Mouse (Mus musculus) forebrain, embryonic 13.5 days (tissue): ENCODE data around the gene Lamc1. TPM values are rescaled to one million over a fixed set of nuclear protein-coding genes. Genes with fewer than 3 reads are reported as not detected.
A peak's percentile ranks its signal among the peaks of the same experiment; 100 is the strongest.

Source experiments
- ATAC-seq: fragments of 200-750 bp; cut with Nextera tagmentation; 2 replicates; pipeline ENCODE4 v1.8.0; 2017
- H3K27ac ChIP-seq: fragments of 300-500 bp; sonication (generic); 2 replicates; pipeline ENCODE4 v1.5.1; 2015; ENCODE audit warnings: inconsistent platforms, mild to moderate bottlenecking, moderate library complexity
- H3K27me3 ChIP-seq: fragments of 300-500 bp; sonication (generic); 2 replicates; pipeline ENCODE4 v1.6.1; 2015; ENCODE audit warnings: mild to moderate bottlenecking, inconsistent platforms
- H3K36me3 ChIP-seq: fragments of 300-500 bp; sonication (generic); 2 replicates; pipeline ENCODE4 v1.6.1; 2015; ENCODE audit warnings: mild to moderate bottlenecking, inconsistent platforms; ENCODE audit not compliant: poor library complexity, severe bottlenecking
- H3K4me1 ChIP-seq: fragments of 300-500 bp; sonication (generic); 2 replicates; pipeline ENCODE4 v1.6.1; 2015; ENCODE audit warnings: inconsistent platforms
- H3K4me2 ChIP-seq: fragments of 300-500 bp; sonication (generic); 2 replicates; pipeline ENCODE4 v1.6.1; 2015; ENCODE audit warnings: inconsistent platforms, mild to moderate bottlenecking, moderate library complexity
- H3K4me3 ChIP-seq: fragments of 300-500 bp; sonication (generic); 2 replicates; pipeline ENCODE4 v1.5.1; 2015; ENCODE audit warnings: mild to moderate bottlenecking, inconsistent platforms
- H3K9ac ChIP-seq: fragments of 300-500 bp; sonication (generic); 2 replicates; pipeline ENCODE4 v1.6.1; 2015; ENCODE audit warnings: mild to moderate bottlenecking, inconsistent platforms
- H3K9me3 ChIP-seq: fragments of 300-500 bp; sonication (generic); replicated peaks from 2 replicates; pipeline ENCODE4 v1.6.1; 2016; ENCODE audit warnings: inconsistent platforms
- WGBS: fragments of 180-500 bp; shearing (Covaris S2); methylation state at CpG from one replicate; pipeline ENCODE4 v1.1.7; 2015; 5-methylcytosine and 5-hydroxymethylcytosine counted together
- polyA plus RNA-seq: library from polyadenylated mRNA; unstranded; fragments of >200 nt; fragmentation: Nextera tagmentation; extraction: Ambion mirVana; gene quantifications from 2 replicates; pipeline ENCODE4 v1.2.1, GENCODE M21; 2015

Lamc1 gene
- polyA plus RNA-seq, 1 experiment from 2014 or later, result 11.8 TPM

DNA sequence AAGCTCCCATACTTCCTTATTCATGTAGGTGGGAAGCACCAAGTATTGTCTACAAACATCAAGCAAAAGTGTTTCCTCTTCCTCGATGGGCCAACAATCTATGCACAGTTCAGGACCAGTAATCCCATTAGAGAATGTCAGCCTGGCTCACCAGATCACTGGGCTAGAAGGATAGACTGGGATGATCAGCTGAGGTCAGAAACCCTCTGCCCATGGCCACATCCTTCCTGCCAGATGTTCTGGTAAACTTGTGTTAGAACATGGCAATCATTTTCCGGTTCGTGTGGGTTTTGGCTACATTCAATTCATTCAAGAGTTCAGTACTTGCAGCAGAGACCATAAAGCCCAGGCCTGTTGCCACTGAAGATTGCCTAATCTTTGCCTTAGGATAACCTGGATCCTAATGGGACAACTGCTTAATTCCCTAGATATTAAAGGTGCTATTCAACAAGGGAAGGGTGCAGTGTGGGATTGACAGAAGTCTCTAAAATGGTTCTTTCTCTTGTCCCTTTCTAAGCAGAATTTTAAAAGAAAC is 135.2 kb downstream of the Lamc1 start:
- Histone ChIP-seq H3K36me3 (no peaks in the 10 kb centered on the region), H3K4me1 (peaks cover 19% of the 10 kb centered on the region), H3K4me3 (no peak overlapping the region), H3K27me3 (no peaks in the 10 kb centered on the region), H3K27ac (no peak overlapping the region), H3K4me2 (no peak overlapping the region), H3K9ac (no peak overlapping the region), H3K9me3 (no peaks in the 10 kb centered on the region)
- WGBS, result 87% methylated on average over 3 of the region's 3 CpGs
- no peak for ATAC-seq

DNA sequence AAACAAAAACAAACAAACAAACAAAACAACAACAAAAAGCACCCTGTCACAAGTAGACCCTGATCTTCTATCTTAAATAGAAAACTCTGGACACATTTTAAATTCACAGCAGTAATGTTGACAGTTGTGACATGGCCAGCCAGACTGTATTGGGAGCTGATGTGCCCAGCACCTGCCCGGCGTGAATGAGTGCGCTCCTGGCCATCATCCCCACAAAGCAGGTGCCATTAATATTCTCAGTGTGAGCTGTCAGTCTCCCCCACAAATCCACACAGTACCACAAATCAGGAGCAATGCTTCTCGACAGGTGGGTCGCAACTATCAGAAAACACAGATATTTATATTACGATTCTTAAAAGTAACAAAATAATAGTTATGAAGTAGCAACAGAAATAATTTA is 139.6 kb downstream of the Lamc1 start:
- 86% methylated on average over 6 of the region's 6 CpGs for WGBS

DNA sequence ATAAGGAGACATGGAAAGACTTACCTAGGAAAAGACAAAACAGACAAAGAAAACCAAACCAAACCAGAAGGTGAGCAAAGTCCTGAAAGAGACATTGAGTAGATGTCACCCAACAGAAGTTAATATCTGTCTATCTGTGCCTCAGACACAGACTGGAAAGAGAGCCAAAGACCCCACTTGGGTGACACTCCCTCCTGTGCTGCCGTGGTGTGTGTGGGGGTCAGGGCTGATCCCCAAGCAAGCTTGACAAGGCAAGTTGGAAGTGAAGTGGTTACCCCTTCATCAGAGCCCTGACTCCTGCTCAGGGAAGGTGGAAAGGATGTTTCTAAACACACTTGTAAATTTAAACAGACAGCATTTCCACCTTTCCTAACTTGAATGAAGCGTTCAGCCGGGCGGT is 140.2 kb downstream of the Lamc1 start:
- Histone ChIP-seq H3K4me3 (no peak overlapping the region), H3K9me3 (no peaks in the 10 kb centered on the region), H3K36me3 (no peaks in the 10 kb centered on the region), H3K27ac (peak overlapping the region; percentile 63), H3K4me2 (peak overlapping the region; percentile 14; the same call in 1 of the 2 replicates), H3K9ac (no peak overlapping the region), H3K4me1 (peaks cover 18% of the 10 kb centered on the region), H3K27me3 (peaks cover 12% of the 10 kb centered on the region; the same call in 1 of the 2 replicates)
- 79% methylated on average over 4 of the region's 4 CpGs for WGBS
- peak; percentile 44 for ATAC-seq

More for the DNA sequence above, 139.6 kb downstream of the Lamc1 start:
- no peak overlapping the region for H3K9ac ChIP-seq
- peaks cover 7% of the 10 kb centered on the region; the same call in 1 of the 2 replicates for H3K27me3 ChIP-seq
- ATAC-seq, result no peak
- H3K4me3 ChIP-seq, result no peak overlapping the region
- H3K27ac ChIP-seq, result no peak overlapping the region
- no peaks in the 10 kb centered on the region for H3K9me3 ChIP-seq
- H3K36me3 ChIP-seq, result no peaks in the 10 kb centered on the region
- H3K4me1 ChIP-seq, result peaks cover 18% of the 10 kb centered on the region
- H3K4me2 ChIP-seq, result no peak overlapping the region

DNA sequence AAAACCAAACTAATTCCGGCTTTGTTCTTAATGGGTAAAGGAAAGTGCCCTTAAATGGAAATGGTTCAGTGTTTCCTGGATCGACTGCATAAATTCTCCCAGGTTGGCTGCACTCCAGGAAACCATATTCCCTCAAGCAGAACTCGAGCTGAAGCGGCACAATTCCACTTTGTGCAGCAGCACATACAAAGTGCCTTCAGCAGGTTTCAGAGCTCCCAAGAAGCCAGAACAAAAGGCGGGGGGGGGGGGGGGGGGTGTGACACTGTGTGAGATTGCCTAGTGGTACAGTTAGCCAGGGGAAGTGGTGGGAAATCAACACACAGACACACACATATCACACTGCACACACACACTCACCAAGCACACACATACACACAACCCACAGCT is 140.7 kb downstream of the Lamc1 start:
- no peaks in the 10 kb centered on the region for H3K36me3 ChIP-seq
- peak overlapping the region; percentile 14; the same call in 1 of the 2 replicates for H3K4me2 ChIP-seq
- WGBS, result 7% methylated on average over 5 of the region's 5 CpGs
- no peaks in the 10 kb centered on the region for H3K9me3 ChIP-seq
- peaks cover 16% of the 10 kb centered on the region for H3K27me3 ChIP-seq
- peak; percentile 84 for ATAC-seq
- H3K27ac ChIP-seq, result peak overlapping the region; percentile 63
- no peak overlapping the region for H3K9ac ChIP-seq
- H3K4me3 ChIP-seq, result no peak overlapping the region
- H3K4me1 ChIP-seq, result peaks cover 18% of the 10 kb centered on the region

GRCm38 (mm10) chr1:153191237-153191942 is 141.2 kb downstream of the Lamc1 start:
- H3K27ac ChIP-seq, result no peak overlapping the region
- WGBS, result 41% methylated on average over 15 of the region's 15 CpGs

GRCm38 (mm10) chr1:153188081-153188480 is 144.5 kb downstream of the Lamc1 start:
- H3K4me1 ChIP-seq, result peaks cover 31% of the 10 kb centered on the region
- H3K4me3 ChIP-seq, result no peak overlapping the region
- 74% methylated on average over 3 of the region's 3 CpGs for WGBS
- no peak overlapping the region for H3K27ac ChIP-seq
- peaks cover 48% of the 10 kb centered on the region for H3K27me3 ChIP-seq
- H3K9me3 ChIP-seq, result no peaks in the 10 kb centered on the region
- no peak for ATAC-seq
- H3K4me2 ChIP-seq, result no peak overlapping the region
- H3K9ac ChIP-seq, result no peak overlapping the region
- H3K36me3 ChIP-seq, result no peaks in the 10 kb centered on the region

More at GRCm38 (mm10) chr1:153191237-153191942, 141.2 kb downstream of the Lamc1 start:
- H3K9me3 ChIP-seq, result no peaks in the 10 kb centered on the region
- peak; percentile 57 for ATAC-seq
- H3K27me3 ChIP-seq, result peaks cover 22% of the 10 kb centered on the region
- no peaks in the 10 kb centered on the region for H3K36me3 ChIP-seq
- H3K9ac ChIP-seq, result no peak overlapping the region
- peak overlapping the region; percentile 12; the same call in 1 of the 2 replicates for H3K4me2 ChIP-seq
- peaks cover 19% of the 10 kb centered on the region for H3K4me1 ChIP-seq
- no peak overlapping the region for H3K4me3 ChIP-seq

- Histone ChIP-seq H3K4me2 (peak within 1 kb of the TSS; percentile 87), H3K27ac (no peak within 1 kb of the TSS), H3K9ac (peak within 1 kb of the TSS; percentile 58), H3K27me3 (peaks cover 51% of the 10 kb centered on the region), H3K9me3 (no peaks in the 10 kb centered on the region), H3K4me1 (peaks cover 17% of the 10 kb centered on the region), H3K4me3 (peak within 1 kb of the TSS; percentile 45), H3K36me3 (no peaks in the 10 kb centered on the region)
- 4% methylated on average over 34 of the region's 46 CpGs for WGBS
- ATAC-seq, result peak; percentile 63
Observed at GRCm38 (mm10) chr1:153185828-153186803, 146.5 kb downstream of the Lamc1 start, which contains the start of gene Lamc2. TSS of gene Lamc2 (minus strand) at chr1:153186447.

- Histone ChIP-seq H3K4me2 (no peak overlapping the region), H3K36me3 (no peaks in the 10 kb centered on the region), H3K9ac (no peak overlapping the region), H3K9me3 (no peaks in the 10 kb centered on the region), H3K4me3 (no peak overlapping the region), H3K27me3 (peaks cover 23% of the 10 kb centered on the region), H3K4me1 (peaks cover 5% of the 10 kb centered on the region), H3K27ac (no peak overlapping the region)
- 64% methylated on average over 9 of the region's 9 CpGs for WGBS
- ATAC-seq, result no peak
Observed at GRCm38 (mm10) chr1:153180586-153181289, 151.8 kb downstream of the Lamc1 start.

DNA sequence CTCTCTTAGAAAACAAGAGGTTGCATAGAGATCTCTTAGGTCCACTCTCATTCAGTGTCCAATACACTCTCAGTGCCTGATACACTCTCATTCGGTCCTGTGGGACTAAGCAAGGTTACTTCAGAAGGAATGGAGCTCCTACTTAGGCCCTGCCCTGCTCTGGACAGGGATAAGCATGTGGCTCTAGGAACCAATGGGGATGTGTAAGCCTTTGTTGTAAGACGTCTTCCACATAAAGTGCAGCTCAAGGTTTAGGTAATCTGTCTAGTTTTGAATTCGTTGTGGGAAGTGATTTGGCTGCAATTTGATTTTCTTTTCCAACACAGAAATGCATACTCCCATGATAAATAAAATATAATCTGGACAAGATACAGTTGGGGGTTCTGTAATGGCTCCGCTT is 152.4 kb downstream of the Lamc1 start:
- H3K27me3 ChIP-seq, result peaks cover 17% of the 10 kb centered on the region
- 81% methylated on average over 4 of the region's 4 CpGs for WGBS
- no peak for ATAC-seq

GRCm38 (mm10) chr1:153174801-153175200 is 157.8 kb downstream of the Lamc1 start:
- H3K36me3 ChIP-seq, result no peaks in the 10 kb centered on the region
- no peaks in the 10 kb centered on the region for H3K9me3 ChIP-seq
- H3K27ac ChIP-seq, result no peak overlapping the region
- 62% methylated on average over 12 of the region's 12 CpGs for WGBS
- no peaks in the 10 kb centered on the region for H3K27me3 ChIP-seq
- H3K4me1 ChIP-seq, result 0 out of 2 replicates have a peak, but pooled peaks cover 6% of the 10 kb centered on the region
- H3K4me3 ChIP-seq, result no peak overlapping the region
- H3K9ac ChIP-seq, result no peak overlapping the region
- no peak overlapping the region for H3K4me2 ChIP-seq
- ATAC-seq, result no peak

More for the DNA sequence above, 152.4 kb downstream of the Lamc1 start:
- no peaks in the 10 kb centered on the region for H3K9me3 ChIP-seq
- H3K4me2 ChIP-seq, result no peak overlapping the region
- no peak overlapping the region for H3K9ac ChIP-seq
- no peaks in the 10 kb centered on the region for H3K36me3 ChIP-seq
- no peak overlapping the region for H3K27ac ChIP-seq
- no peak overlapping the region for H3K4me3 ChIP-seq
- no peaks in the 10 kb centered on the region for H3K4me1 ChIP-seq

DNA sequence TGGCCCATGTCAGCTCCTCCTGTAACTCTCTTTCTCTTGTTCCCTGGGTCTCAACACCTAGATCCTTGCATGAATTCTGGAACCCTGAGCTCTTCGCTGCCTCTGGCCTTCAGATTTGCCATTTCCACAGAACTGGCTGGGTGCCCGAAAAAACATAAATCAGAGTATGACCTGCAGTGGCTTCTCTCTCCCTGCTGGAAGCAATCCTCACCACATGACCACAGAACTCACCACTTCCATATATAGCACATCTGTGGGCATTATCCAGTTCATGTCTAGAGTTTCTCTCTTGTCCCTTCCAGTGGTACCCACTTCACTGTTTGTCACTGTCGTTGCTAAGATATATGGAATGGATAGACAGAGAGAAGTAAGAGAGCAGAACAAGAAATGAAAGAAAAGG is 159.3 kb downstream of the Lamc1 start:
- ATAC-seq, result no peak
- Histone ChIP-seq H3K4me3 (no peak overlapping the region), H3K27me3 (no peaks in the 10 kb centered on the region), H3K4me2 (no peak overlapping the region), H3K36me3 (no peaks in the 10 kb centered on the region), H3K4me1 (0 out of 2 replicates have a peak, but pooled peaks cover 6% of the 10 kb centered on the region), H3K9ac (no peak overlapping the region), H3K27ac (no peak overlapping the region), H3K9me3 (no peaks in the 10 kb centered on the region)
- 89% methylated on average over 3 of the region's 3 CpGs for WGBS
